Mouse (Mus musculus) midbrain, embryonic 12.5 days (tissue): Measurements from ENCODE around the gene Fgf15. TPM values are rescaled to one million over a fixed set of nuclear protein-coding genes. Genes with fewer than 3 reads are reported as not detected.

Experiments used
- ATAC-seq: fragments of 200-750 bp; cut with Nextera tagmentation; 2 replicates; pipeline ENCODE4 v1.8.0; 2017; ENCODE audit warnings: low read depth, moderate TSS enrichment, moderate library complexity; ENCODE audit not compliant: low FRiP score
- H3K27ac ChIP-seq: fragments of 300-500 bp; sonication (generic); replicated peaks from 2 replicates; pipeline ENCODE4 v1.5.1; 2016; ENCODE audit warnings: mild to moderate bottlenecking
- H3K27me3 ChIP-seq: fragments of 300-500 bp; sonication (generic); 2 replicates; pipeline ENCODE4 v1.6.1; 2016; ENCODE audit warnings: mild to moderate bottlenecking
- H3K36me3 ChIP-seq: fragments of 300-500 bp; sonication (generic); 2 replicates; pipeline ENCODE4 v1.6.1; 2016
- H3K4me1 ChIP-seq: fragments of 300-500 bp; sonication (generic); 2 replicates; pipeline ENCODE4 v1.6.1; 2016
- H3K4me2 ChIP-seq: fragments of 300-500 bp; sonication (generic); replicated peaks from 2 replicates; pipeline ENCODE4 v1.6.1; 2016; ENCODE audit warnings: mild to moderate bottlenecking, moderate library complexity
- H3K4me3 ChIP-seq: fragments of 300-500 bp; sonication (generic); 2 replicates; pipeline ENCODE4 v1.5.1; 2016; ENCODE audit warnings: mild to moderate bottlenecking
- H3K9ac ChIP-seq: fragments of 300-500 bp; sonication (generic); replicated peaks from 2 replicates; pipeline ENCODE4 v1.6.1; 2016; ENCODE audit warnings: mild to moderate bottlenecking, moderate library complexity
- H3K9me3 ChIP-seq: fragments of 300-500 bp; sonication (generic); 2 replicates; pipeline ENCODE4 v1.6.1; 2016; ENCODE audit warnings: mild to moderate bottlenecking
- WGBS: fragments of 180-500 bp; shearing (Covaris S2); methylation state at CpG from one replicate; pipeline ENCODE4 v1.1.7; 2016; 5-methylcytosine and 5-hydroxymethylcytosine counted together
- polyA plus RNA-seq: library from polyadenylated mRNA; unstranded; fragments of >200 nt; fragmentation: Nextera tagmentation; extraction: Ambion mirVana; gene quantifications from 2 replicates; pipeline ENCODE4 v1.2.1, GENCODE M21; 2016

Fgf15 gene
- 69.8 and 95.0 TPM in 2 replicates for polyA plus RNA-seq

DNA sequence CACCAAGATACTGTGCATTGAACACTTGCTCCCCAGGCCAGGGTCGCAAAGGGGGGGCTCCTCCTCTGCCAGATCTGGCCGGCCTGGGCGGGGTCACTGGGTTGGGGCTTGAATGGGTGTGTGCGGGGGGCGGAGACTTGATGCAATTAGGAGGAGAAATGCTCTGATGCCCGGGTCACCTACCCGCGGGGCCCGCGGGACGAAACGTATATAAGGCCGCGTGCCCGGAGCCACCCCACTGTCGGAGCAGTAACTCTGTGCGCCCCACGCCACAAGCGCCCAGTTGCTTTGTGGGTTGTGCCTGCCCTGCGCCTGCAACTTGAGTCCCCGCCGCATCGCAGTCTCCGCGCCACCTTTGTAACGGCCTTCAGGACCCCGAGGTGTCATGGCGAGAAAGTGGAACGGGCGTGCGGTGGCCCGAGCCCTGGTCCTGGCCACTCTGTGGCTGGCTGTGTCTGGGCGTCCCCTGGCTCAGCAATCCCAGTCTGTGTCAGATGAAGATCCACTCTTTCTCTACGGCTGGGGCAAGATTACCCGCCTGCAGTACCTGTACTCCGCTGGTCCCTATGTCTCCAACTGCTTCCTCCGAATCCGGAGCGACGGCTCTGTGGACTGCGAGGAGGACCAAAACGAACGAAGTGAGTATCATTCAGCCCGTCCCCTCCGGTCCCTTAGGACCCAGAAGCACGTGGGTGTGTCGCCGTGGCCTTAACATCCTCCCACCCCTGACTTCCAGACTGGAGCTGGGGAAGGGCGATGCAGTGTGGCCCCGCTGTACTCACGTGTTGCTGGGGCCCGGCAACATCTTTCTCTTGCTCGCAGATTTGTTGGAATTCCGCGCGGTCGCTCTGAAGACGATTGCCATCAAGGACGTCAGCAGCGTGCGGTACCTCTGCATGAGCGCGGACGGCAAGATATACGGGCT, at the start of gene Fgf15:
Fgf15 (plus strand) TSS at position 238 of the 925 bp plus-strand sequence.
- Histone ChIP-seq H3K4me2 (peak within 1 kb of the TSS; percentile 68), H3K4me1 (peaks cover 52% of the 10 kb centered on the region), H3K27ac (peak within 1 kb of the TSS; percentile 72), H3K4me3 (peak within 1 kb of the TSS; percentile 45), H3K9ac (peak within 1 kb of the TSS; percentile 66), H3K9me3 (no peaks in the 10 kb centered on the region), H3K36me3 (no peaks in the 10 kb centered on the region), H3K27me3 (peaks cover 61% of the 10 kb centered on the region)
- under 1% methylated on average over 65 of the region's 65 CpGs for WGBS
- peak; percentile 31 for ATAC-seq

DNA sequence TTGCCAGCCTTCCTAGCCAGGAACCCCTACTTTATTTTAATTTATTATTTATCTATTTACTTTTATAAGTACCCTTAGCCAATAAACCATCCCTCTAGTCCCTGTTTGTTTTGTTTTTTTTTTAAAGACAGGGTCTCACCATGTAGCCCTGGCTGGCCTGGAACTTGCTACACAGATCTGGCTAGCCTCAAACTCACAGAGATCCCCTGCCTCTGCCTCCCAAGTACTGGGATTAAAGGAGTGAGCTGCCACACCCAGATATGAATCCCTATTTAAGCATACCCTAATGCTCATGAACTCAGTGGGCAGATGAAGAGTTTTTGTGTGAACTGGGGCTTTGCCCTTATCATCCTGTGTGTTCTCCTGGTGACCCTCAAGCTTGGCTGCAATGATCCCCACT, 49.3 kb upstream of the Fgf15 start, which contains the start of gene Fgf4:
Fgf4 (plus strand) TSS at position 301 of the 400 bp plus-strand sequence.
- H3K9me3 ChIP-seq: no peaks in the 10 kb centered on the region
- H3K4me3 ChIP-seq: no peak within 1 kb of the TSS
- no peaks in the 10 kb centered on the region for H3K36me3 ChIP-seq
- no peaks in the 10 kb centered on the region for H3K4me1 ChIP-seq
- no peak within 1 kb of the TSS for H3K9ac ChIP-seq
- H3K4me2 ChIP-seq: no peak within 1 kb of the TSS
- no peak within 1 kb of the TSS for H3K27ac ChIP-seq
- no peak for ATAC-seq
- peaks cover 34% of the 10 kb centered on the region for H3K27me3 ChIP-seq

DNA sequence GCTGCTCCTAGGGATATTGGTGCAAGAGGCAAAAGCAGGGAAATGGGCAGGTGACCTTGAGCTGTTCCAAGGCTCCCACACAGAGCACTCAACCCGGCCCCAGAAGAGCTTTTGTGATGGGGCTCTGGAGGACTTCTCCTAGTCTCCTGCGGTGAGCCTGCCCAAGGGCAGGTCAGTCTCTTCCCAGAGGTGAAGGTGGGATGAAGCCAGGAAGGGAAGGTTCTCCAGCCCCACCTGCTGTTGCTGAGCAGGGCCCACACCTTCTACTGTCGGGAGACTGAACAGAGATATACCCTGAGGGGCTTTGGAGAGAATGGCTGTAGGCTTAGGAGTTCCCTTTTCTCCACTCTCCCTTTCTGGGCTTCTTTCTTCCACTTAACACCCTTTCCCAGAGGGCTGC, 45.0 kb upstream of the Fgf15 start:
- H3K4me2 ChIP-seq: no peak overlapping the region
- peaks cover 26% of the 10 kb centered on the region for H3K27me3 ChIP-seq
- H3K9ac ChIP-seq: no peak overlapping the region
- no peaks in the 10 kb centered on the region for H3K9me3 ChIP-seq
- H3K36me3 ChIP-seq: no peaks in the 10 kb centered on the region
- no peak for ATAC-seq
- whole genome bisulfite sequencing: 59% methylated on average over 3 of the region's 3 CpGs
- no peak overlapping the region for H3K27ac ChIP-seq
- H3K4me1 ChIP-seq: no peaks in the 10 kb centered on the region
- H3K4me3 ChIP-seq: no peak overlapping the region

DNA sequence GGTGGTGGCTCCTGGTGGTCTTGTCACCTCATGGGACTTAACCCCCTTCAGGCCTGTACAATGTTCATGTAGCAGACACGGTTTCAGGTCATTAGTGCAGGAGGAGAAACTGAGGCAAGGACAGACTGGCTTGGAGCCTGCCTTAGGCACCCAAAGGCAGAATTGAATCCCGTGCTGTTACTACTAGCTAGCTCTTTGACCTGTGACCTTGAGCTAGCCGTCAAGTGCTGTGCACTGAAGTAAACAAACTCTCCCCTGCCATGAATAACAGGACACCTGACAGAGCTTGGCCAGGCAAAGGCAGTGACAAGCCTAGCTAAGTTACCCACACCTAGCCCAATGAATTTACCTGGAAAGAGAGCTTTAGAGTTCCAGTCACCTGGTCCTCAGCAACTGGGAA, 41.4 kb upstream of the Fgf15 start:
- Histone ChIP-seq H3K27ac (no peak overlapping the region), H3K9me3 (no peaks in the 10 kb centered on the region), H3K4me2 (no peak overlapping the region), H3K27me3 (peaks cover 50% of the 10 kb centered on the region), H3K9ac (no peak overlapping the region), H3K4me1 (no peaks in the 10 kb centered on the region), H3K36me3 (no peaks in the 10 kb centered on the region), H3K4me3 (no peak overlapping the region)
- 56% methylated on average over 3 of the region's 3 CpGs for WGBS
- ATAC-seq: no peak

DNA sequence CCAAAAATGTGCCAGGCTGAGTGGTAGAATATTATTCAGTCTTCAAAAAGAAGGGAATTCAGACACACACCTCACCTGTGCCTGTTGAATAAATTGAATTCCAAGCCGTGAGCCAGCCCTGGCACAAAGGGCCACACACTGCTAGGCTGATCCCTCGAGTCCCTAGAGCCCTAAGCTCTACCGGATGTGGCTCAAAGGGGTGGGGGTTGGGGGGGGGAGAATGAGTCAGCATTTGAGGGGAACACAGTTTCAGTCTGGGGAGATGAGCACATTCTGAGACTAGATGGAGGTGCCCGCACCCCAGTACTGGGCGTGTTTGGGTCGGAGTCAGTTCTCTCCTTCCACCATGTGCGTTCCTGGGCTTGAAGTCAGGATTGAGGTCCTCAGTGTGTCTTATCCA, 39.2 kb upstream of the Fgf15 start:
- WGBS: 85% methylated on average over 7 of the region's 7 CpGs
- H3K4me3 ChIP-seq: no peak overlapping the region
- ATAC-seq: no peak
- peaks cover 12% of the 10 kb centered on the region for H3K4me1 ChIP-seq
- H3K36me3 ChIP-seq: no peaks in the 10 kb centered on the region
- H3K9ac ChIP-seq: no peak overlapping the region
- H3K27me3 ChIP-seq: peaks cover 63% of the 10 kb centered on the region
- H3K27ac ChIP-seq: no peak overlapping the region
- no peak overlapping the region for H3K4me2 ChIP-seq
- no peaks in the 10 kb centered on the region for H3K9me3 ChIP-seq

DNA sequence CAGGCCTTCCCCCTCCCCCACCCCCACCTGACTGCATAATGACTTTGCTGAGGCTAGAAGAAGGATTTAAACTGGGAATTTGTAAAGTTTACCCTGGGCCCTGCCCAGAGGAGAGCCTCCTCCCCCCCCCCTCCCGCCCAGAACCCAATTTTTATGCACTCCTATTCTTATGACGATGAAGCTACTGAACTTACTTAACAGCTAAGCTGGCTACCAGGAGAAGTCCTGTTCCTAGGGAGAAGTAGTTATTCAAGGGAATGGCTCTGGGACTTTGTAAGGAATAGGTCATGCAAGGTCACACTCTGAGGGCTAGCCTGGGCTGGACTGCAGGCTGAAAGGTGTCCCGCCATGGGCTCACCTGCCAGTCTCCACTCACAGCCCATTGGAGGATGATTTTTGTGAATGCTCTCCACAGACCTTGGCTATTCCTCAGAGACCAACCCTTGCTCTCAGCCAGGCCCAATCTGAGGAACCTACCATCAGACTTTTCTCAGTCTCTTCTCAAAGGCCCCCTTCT, 38.4 kb upstream of the Fgf15 start:
- no peak overlapping the region for H3K27ac ChIP-seq
- H3K27me3 ChIP-seq: peaks cover 71% of the 10 kb centered on the region
- WGBS: 61% methylated on average over 3 of the region's 3 CpGs
- H3K4me3 ChIP-seq: no peak overlapping the region
- no peaks in the 10 kb centered on the region for H3K9me3 ChIP-seq
- H3K9ac ChIP-seq: no peak overlapping the region
- H3K4me2 ChIP-seq: no peak overlapping the region
- no peaks in the 10 kb centered on the region for H3K36me3 ChIP-seq
- peaks cover 13% of the 10 kb centered on the region for H3K4me1 ChIP-seq
- no peak for ATAC-seq

DNA sequence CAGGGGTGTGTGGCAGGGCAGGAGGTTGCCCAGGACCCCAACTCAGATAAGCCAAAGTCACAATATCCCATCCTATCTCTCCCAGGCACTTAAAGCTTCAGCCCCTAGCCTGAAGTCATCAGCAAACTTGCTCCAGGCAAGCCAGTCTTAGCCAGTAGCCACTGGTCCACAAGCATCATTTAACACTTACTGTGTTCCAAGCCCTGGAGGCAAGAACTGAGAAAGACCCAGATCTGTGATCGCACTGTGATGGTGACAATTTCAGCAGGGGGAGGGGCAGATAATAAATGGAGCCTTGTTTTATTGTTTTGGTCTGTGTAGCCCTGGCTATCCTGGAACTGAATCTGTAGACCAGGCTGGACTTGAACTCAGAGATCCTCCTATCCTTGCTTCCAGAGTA, 37.6 kb upstream of the Fgf15 start:
- Histone ChIP-seq H3K27ac (no peak overlapping the region), H3K27me3 (peaks cover 76% of the 10 kb centered on the region)
- ATAC-seq: no peak

DNA sequence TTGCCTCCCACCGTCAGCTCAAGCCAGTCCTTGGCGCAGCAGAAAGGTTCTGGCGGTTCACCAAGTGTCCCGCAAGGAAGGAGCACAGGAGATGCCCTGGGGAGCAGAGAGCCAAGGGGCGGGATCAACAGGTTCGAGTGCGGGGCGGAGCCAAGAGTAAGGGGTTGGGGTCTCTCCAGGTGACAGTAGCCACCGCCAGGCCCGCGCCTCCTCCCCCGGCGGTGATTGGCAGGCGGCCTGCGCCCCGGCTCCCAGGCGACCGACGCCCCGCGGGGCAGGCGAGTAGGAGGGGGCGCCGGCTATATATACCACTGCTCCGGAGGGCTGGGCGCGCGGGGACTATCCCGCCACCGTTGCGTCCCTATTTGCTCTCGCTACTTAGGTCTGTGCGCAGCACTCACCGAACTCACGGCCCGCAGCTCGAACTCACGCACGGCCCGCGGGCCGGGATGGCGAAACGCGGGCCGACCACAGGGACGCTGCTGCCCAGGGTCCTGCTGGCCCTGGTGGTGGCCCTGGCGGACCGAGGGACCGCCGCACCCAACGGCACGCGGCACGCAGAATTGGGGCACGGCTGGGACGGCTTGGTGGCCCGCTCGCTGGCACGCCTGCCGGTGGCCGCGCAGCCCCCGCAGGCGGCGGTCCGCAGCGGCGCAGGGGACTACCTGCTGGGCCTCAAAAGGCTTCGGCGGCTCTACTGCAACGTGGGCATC, 35.1 kb upstream of the Fgf15 start:
- no peak overlapping the region for H3K9ac ChIP-seq
- peaks cover 85% of the 10 kb centered on the region for H3K27me3 ChIP-seq
- H3K4me2 ChIP-seq: peak overlapping the region; percentile 44
- ATAC-seq: no peak
- no peaks in the 10 kb centered on the region for H3K9me3 ChIP-seq
- WGBS: 1% methylated on average over 70 of the region's 72 CpGs
- no peak overlapping the region for H3K27ac ChIP-seq
- no peaks in the 10 kb centered on the region for H3K36me3 ChIP-seq
- H3K4me1 ChIP-seq: peaks cover 13% of the 10 kb centered on the region
- H3K4me3 ChIP-seq: peak overlapping the region; percentile 32

More for the DNA sequence above, 37.6 kb upstream of the Fgf15 start:
- 83% methylated on average over 1 of the region's 1 CpGs for WGBS
- Histone ChIP-seq H3K4me2 (no peak overlapping the region), H3K4me1 (peaks cover 13% of the 10 kb centered on the region), H3K9me3 (no peaks in the 10 kb centered on the region), H3K9ac (no peak overlapping the region), H3K4me3 (no peak overlapping the region), H3K36me3 (no peaks in the 10 kb centered on the region)

DNA sequence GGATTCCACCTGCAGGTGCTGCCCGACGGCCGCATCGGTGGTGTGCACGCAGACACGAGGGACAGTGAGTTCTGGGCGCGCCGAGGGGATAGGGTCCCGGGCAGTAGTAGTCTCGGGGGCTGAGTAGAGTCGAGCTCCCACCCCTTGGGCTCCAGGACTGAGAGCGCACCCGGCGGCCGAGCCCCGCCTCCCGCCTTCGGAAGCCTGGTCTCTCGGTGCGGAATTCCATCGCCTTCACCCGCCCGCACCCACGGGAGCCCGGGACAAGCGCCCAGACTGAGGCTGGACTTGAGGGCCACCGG, 34.6 kb upstream of the Fgf15 start:
- Histone ChIP-seq H3K4me2 (peak overlapping the region; percentile 44), H3K27me3 (peaks cover 90% of the 10 kb centered on the region), H3K4me1 (peaks cover 13% of the 10 kb centered on the region), H3K4me3 (peak overlapping the region; percentile 32), H3K27ac (no peak overlapping the region), H3K9me3 (no peaks in the 10 kb centered on the region), H3K36me3 (no peaks in the 10 kb centered on the region), H3K9ac (no peak overlapping the region)
- WGBS: 1% methylated on average over 28 of the region's 28 CpGs
- ATAC-seq: no peak

DNA sequence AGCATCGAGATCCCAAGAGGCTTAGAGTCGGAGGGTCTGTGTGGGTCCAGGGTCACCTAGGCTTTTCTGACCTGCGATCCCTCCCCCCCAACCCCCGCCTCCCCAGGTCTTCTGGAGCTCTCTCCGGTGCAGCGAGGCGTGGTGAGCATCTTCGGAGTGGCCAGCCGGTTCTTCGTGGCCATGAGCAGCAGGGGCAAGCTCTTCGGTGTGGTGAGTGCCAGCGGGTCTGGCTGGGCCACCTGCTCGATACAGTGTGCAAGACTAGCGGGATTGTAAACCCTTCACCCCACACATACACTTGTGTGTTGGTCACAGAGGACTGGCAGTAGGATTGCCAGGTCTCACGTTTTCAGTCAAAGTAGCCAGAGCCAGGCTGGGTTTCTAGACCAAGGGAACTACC, 34.2 kb upstream of the Fgf15 start:
- WGBS: 2% methylated on average over 15 of the region's 15 CpGs
- no peaks in the 10 kb centered on the region for H3K36me3 ChIP-seq
- H3K9me3 ChIP-seq: no peaks in the 10 kb centered on the region
- H3K4me2 ChIP-seq: peak overlapping the region; percentile 44
- ATAC-seq: no peak
- peaks cover 90% of the 10 kb centered on the region for H3K27me3 ChIP-seq
- H3K4me1 ChIP-seq: peaks cover 13% of the 10 kb centered on the region
- H3K9ac ChIP-seq: no peak overlapping the region
- H3K4me3 ChIP-seq: peak overlapping the region; percentile 32; the same call in 1 of the 2 replicates
- H3K27ac ChIP-seq: no peak overlapping the region

DNA sequence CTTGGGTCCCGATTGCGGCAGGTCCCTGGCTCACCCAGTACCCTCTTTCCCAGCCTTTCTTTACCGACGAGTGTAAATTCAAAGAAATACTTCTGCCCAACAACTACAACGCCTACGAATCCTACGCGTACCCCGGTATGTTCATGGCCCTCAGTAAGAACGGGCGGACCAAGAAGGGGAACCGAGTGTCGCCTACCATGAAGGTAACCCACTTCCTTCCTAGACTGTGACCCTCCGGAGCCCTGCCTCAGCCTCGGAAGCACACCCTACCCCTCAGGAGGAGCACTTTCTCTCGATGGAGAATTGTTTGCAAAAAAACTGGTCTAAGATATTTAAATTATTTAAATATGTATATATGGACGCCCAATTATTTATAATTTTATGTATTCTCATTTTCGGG, 33.6 kb upstream of the Fgf15 start:
- H3K9ac ChIP-seq: no peak overlapping the region
- H3K4me2 ChIP-seq: no peak overlapping the region
- H3K36me3 ChIP-seq: no peaks in the 10 kb centered on the region
- WGBS: 2% methylated on average over 18 of the region's 18 CpGs
- H3K9me3 ChIP-seq: no peaks in the 10 kb centered on the region
- no peak overlapping the region for H3K4me3 ChIP-seq
- H3K27ac ChIP-seq: no peak overlapping the region
- peaks cover 13% of the 10 kb centered on the region for H3K4me1 ChIP-seq
- no peak for ATAC-seq
- peaks cover 93% of the 10 kb centered on the region for H3K27me3 ChIP-seq

DNA sequence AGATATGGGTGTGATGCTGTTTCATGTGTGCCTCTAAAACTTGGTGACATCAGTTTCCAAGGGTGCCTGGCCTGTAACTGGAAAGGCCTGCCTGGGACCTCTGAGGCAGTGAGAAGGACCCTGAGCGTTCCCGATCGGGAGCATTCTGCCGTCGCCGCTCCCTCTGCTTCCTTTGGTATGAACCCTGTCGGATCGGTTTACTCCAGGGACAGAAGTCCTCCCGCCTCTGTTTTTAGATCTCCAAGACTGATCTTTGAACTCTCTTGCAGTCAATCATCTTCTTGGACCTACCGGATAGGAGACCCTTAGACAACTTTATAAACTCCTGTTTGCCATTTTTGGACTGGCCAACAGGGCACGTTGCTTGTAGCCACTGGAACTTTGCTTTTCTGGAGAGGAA, 33.1 kb upstream of the Fgf15 start:
- no peak overlapping the region for H3K4me3 ChIP-seq
- no peak overlapping the region for H3K9ac ChIP-seq
- no peak overlapping the region for H3K27ac ChIP-seq
- no peak overlapping the region for H3K4me2 ChIP-seq
- under 1% methylated on average over 11 of the region's 11 CpGs for WGBS
- H3K36me3 ChIP-seq: no peaks in the 10 kb centered on the region
- no peaks in the 10 kb centered on the region for H3K9me3 ChIP-seq
- peaks cover 13% of the 10 kb centered on the region for H3K4me1 ChIP-seq
- ATAC-seq: no peak
- peaks cover 91% of the 10 kb centered on the region for H3K27me3 ChIP-seq
